Mouse (Mus musculus) heart, postnatal 0 days (tissue): ENCODE data around the gene Lrrc23.

Experiments used
- CTCF ChIP-seq: IDR thresholded peaks from 2 replicates; pipeline ENCODE4 v1.5.1; 2016; ENCODE audit warnings: antibody characterized with exemption, control low read depth, low read depth
- EP300 ChIP-seq: IDR thresholded peaks from 2 replicates; pipeline ENCODE4 v1.6.1; 2016; ENCODE audit warnings: antibody characterized with exemption, low read depth

GRCm38 (mm10) chr6:124740888-124741761 is 38.4 kb downstream of the Lrrc23 start, which contains the start of gene Grcc10:
- TF ChIP-seq CTCF (no peak), EP300 (peak; percentile 82)
